In genomic region chr10:76701446-76701845, GRCm38 (mm10) we compare ENCODE assay signal across 23 mouse cellular contexts. TPM values are rescaled to one million over a fixed set of nuclear protein-coding genes. Genes with fewer than 3 reads are reported as not detected.
DNase-seq lines count a peak whose midpoint lies in the region; ATAC-seq and TF ChIP-seq lines count a peak whose summit lies in the region.
"Had no signal": no experiment of that assay in that cellular context is flagged by ENCODE, and none has a peak within 500 bp of the region (broad histone marks: within the 10 kb centered on the region; RNA-seq: fewer than 3 reads in every experiment).

No protein-coding gene starts in this region.

- H3K4me1 ChIP-seq in embryonic facial prominence, embryonic 13.5 days: peaks cover 32% of the 10 kb centered on the region
- H3K4me1 ChIP-seq in embryonic facial prominence, embryonic 10.5 days: peaks cover 6% of the 10 kb centered on the region
- no peaks in the 10 kb centered on the region for H3K4me1 ChIP-seq in kidney, embryonic 16.5 days (ENCODE audit: insufficient read depth, low read length)
- H3K4me1 ChIP-seq in lung, embryonic 15.5 days: no peaks in the 10 kb centered on the region
- H3K4me1 ChIP-seq in stomach, embryonic 15.5 days: no peaks in the 10 kb centered on the region
- no peaks in the 10 kb centered on the region for H3K4me1 ChIP-seq in stomach, postnatal 0 days (replicated peaks; ENCODE audit: control insufficient read depth, insufficient read depth)
- H3K4me1 ChIP-seq: forebrain, embryonic 12.5 days; forebrain, embryonic 15.5 days; hindbrain, embryonic 12.5 days; hindbrain, embryonic 15.5 days had no signal

- 69% methylated on average over 2 of the region's 2 CpGs for WGBS in embryonic facial prominence, embryonic 13.5 days
- 80% methylated on average over 2 of the region's 2 CpGs for WGBS in embryonic facial prominence, embryonic 10.5 days
- 53% methylated on average over 2 of the region's 2 CpGs for WGBS in kidney, embryonic 16.5 days
- 40% methylated on average over 2 of the region's 2 CpGs for WGBS in lung, embryonic 15.5 days
- WGBS in stomach, embryonic 15.5 days: 59% methylated on average over 2 of the region's 2 CpGs
- WGBS in stomach, postnatal 0 days: 65% methylated on average over 2 of the region's 2 CpGs

- no peak for ATAC-seq in embryonic facial prominence, embryonic 13.5 days (ENCODE audit: insufficient number of reproducible peaks, insufficient read depth, low FRiP score, low TSS enrichment, low read depth)
- ATAC-seq in kidney, embryonic 16.5 days (ENCODE audit: low FRiP score, low TSS enrichment): no peak
- no peak for ATAC-seq in lung, embryonic 15.5 days (ENCODE audit: borderline replicate concordance, extremely low read depth, low FRiP score, low TSS enrichment)
- ATAC-seq in stomach, embryonic 15.5 days (ENCODE audit: insufficient read depth, low FRiP score, low read depth): no peak
- no peak for ATAC-seq in stomach, postnatal 0 days (ENCODE audit: low FRiP score, low TSS enrichment)
- ATAC-seq: activated CD4-positive, CD25-positive, alpha-beta regulatory T cell, adult 4 months; forebrain, embryonic 15.5 days had no signal

- TF ChIP-seq EP300 in stomach, postnatal 0 days (optimal IDR thresholded peaks at IDR 0.05): no peak

- H3K4me3 ChIP-seq in embryonic facial prominence, embryonic 13.5 days: no peak overlapping the region
- H3K4me3 ChIP-seq in embryonic facial prominence, embryonic 10.5 days: no peak overlapping the region
- H3K4me3 ChIP-seq in kidney, embryonic 16.5 days (ENCODE audit: low read length): no peak overlapping the region
- no peak overlapping the region for H3K4me3 ChIP-seq in lung, embryonic 15.5 days
- H3K4me3 ChIP-seq in stomach, embryonic 15.5 days (replicated peaks): no peak overlapping the region
- H3K4me3 ChIP-seq in stomach, postnatal 0 days (ENCODE audit: low read depth, low read length): no peak overlapping the region
- H3K4me3 ChIP-seq: embryonic facial prominence, embryonic 12.5 days; erythroblast, embryonic 14.5 days; forebrain, embryonic 12.5 days; forebrain, embryonic 15.5 days; hindbrain, embryonic 12.5 days; hindbrain, embryonic 15.5 days had no signal

- no peak for TF ChIP-seq CTCF in stomach, postnatal 0 days (IDR thresholded peaks at IDR 0.05; ENCODE audit: low read depth)

- no peak overlapping the region for H3K9ac ChIP-seq in embryonic facial prominence, embryonic 13.5 days
- no peak overlapping the region for H3K9ac ChIP-seq in kidney, embryonic 16.5 days (replicated peaks; ENCODE audit: low read length)
- no peak overlapping the region for H3K9ac ChIP-seq in lung, embryonic 15.5 days
- H3K9ac ChIP-seq in stomach, embryonic 15.5 days: no peak overlapping the region
- H3K9ac ChIP-seq in stomach, postnatal 0 days (ENCODE audit: low read length): no peak overlapping the region
- H3K9ac ChIP-seq: embryonic facial prominence, embryonic 12.5 days; forebrain, embryonic 12.5 days; forebrain, embryonic 15.5 days; hindbrain, embryonic 12.5 days; hindbrain, embryonic 15.5 days had no signal

- peaks cover 5% of the 10 kb centered on the region; the same call in 1 of the 2 replicates for H3K9me3 ChIP-seq in embryonic facial prominence, embryonic 13.5 days
- H3K9me3 ChIP-seq in embryonic facial prominence, embryonic 10.5 days: no peaks in the 10 kb centered on the region
- no peaks in the 10 kb centered on the region for H3K9me3 ChIP-seq in kidney, embryonic 16.5 days (ENCODE audit: low read length)
- H3K9me3 ChIP-seq in lung, embryonic 15.5 days: no peaks in the 10 kb centered on the region
- no peaks in the 10 kb centered on the region for H3K9me3 ChIP-seq in stomach, embryonic 15.5 days
- H3K9me3 ChIP-seq in stomach, postnatal 0 days (ENCODE audit: control insufficient read depth, low read length): no peaks in the 10 kb centered on the region
- H3K9me3 ChIP-seq: forebrain, embryonic 12.5 days; forebrain, embryonic 15.5 days; hindbrain, embryonic 12.5 days; hindbrain, embryonic 15.5 days had no signal

- DNase-seq in embryonic facial prominence, embryonic 10.5 days (ENCODE audit: low spot score): no peak
- no peak for DNase-seq in kidney, adult 18-20 months
- no peak for DNase-seq in lung, postnatal 10 days
- no peak for DNase-seq in stomach, postnatal 0 days (ENCODE audit: low spot score)
- DNase-seq: adrenal gland, postnatal 10 days; adrenal gland, postnatal 36 days; cerebellum, adult 18-20 months; cerebellum, adult 9-10 months; cerebellum, postnatal 14 days; gastrocnemius, postnatal 10 days; heart, adult 11 months had no signal

- no peak overlapping the region for H3K4me2 ChIP-seq in embryonic facial prominence, embryonic 13.5 days
- no peak overlapping the region for H3K4me2 ChIP-seq in kidney, embryonic 16.5 days (replicated peaks; ENCODE audit: low read depth, low read length)
- no peak overlapping the region for H3K4me2 ChIP-seq in lung, embryonic 15.5 days
- H3K4me2 ChIP-seq in stomach, embryonic 15.5 days: no peak overlapping the region
- no peak overlapping the region for H3K4me2 ChIP-seq in stomach, postnatal 0 days (replicated peaks; ENCODE audit: low read depth)
- H3K4me2 ChIP-seq: embryonic facial prominence, embryonic 12.5 days; forebrain, embryonic 12.5 days; forebrain, embryonic 15.5 days; heart, embryonic 11.5 days; hindbrain, embryonic 12.5 days; hindbrain, embryonic 15.5 days had no signal

- H3K27me3 ChIP-seq in embryonic facial prominence, embryonic 13.5 days: no peaks in the 10 kb centered on the region
- H3K27me3 ChIP-seq in embryonic facial prominence, embryonic 10.5 days (replicated peaks; ENCODE audit: low read depth, poor library complexity, severe bottlenecking): no peaks in the 10 kb centered on the region
- no peaks in the 10 kb centered on the region for H3K27me3 ChIP-seq in kidney, embryonic 16.5 days (ENCODE audit: insufficient read depth, low read length)
- H3K27me3 ChIP-seq in lung, embryonic 15.5 days: no peaks in the 10 kb centered on the region
- H3K27me3 ChIP-seq in stomach, embryonic 15.5 days (replicated peaks): no peaks in the 10 kb centered on the region
- no peaks in the 10 kb centered on the region for H3K27me3 ChIP-seq in stomach, postnatal 0 days (ENCODE audit: control insufficient read depth, insufficient read depth, low read length)
- H3K27me3 ChIP-seq: embryonic facial prominence, embryonic 12.5 days; forebrain, embryonic 12.5 days; forebrain, embryonic 15.5 days; hindbrain, embryonic 12.5 days; hindbrain, embryonic 15.5 days had no signal

- 0 out of 2 replicates have a peak overlapping the region, but pooled peaks have one; percentile 18 for H3K27ac ChIP-seq in embryonic facial prominence, embryonic 13.5 days
- H3K27ac ChIP-seq in embryonic facial prominence, embryonic 10.5 days (replicated peaks): no peak overlapping the region
- H3K27ac ChIP-seq in kidney, embryonic 16.5 days (ENCODE audit: low read length): peak overlapping the region; percentile 11; the same call in 1 of the 2 replicates
- H3K27ac ChIP-seq in lung, embryonic 15.5 days: peak overlapping the region; percentile 48
- H3K27ac ChIP-seq in stomach, embryonic 15.5 days: peak overlapping the region; percentile 31; the same call in 1 of the 2 replicates
- H3K27ac ChIP-seq in stomach, postnatal 0 days (replicated peaks): no peak overlapping the region
- H3K27ac ChIP-seq: embryonic facial prominence, embryonic 12.5 days; forebrain, embryonic 12.5 days; forebrain, embryonic 15.5 days; hindbrain, embryonic 12.5 days; hindbrain, embryonic 15.5 days had no signal

- H3K36me3 ChIP-seq in embryonic facial prominence, embryonic 13.5 days: no peaks in the 10 kb centered on the region
- H3K36me3 ChIP-seq in embryonic facial prominence, embryonic 10.5 days (replicated peaks): no peaks in the 10 kb centered on the region
- H3K36me3 ChIP-seq in kidney, embryonic 16.5 days (ENCODE audit: insufficient read depth, low read length): no peaks in the 10 kb centered on the region
- H3K36me3 ChIP-seq in lung, embryonic 15.5 days: no peaks in the 10 kb centered on the region
- H3K36me3 ChIP-seq in stomach, embryonic 15.5 days: no peaks in the 10 kb centered on the region
- H3K36me3 ChIP-seq in stomach, postnatal 0 days (ENCODE audit: control insufficient read depth, insufficient read depth, low read length): no peaks in the 10 kb centered on the region
- H3K36me3 ChIP-seq: embryonic facial prominence, embryonic 12.5 days; forebrain, embryonic 12.5 days; forebrain, embryonic 15.5 days; hindbrain, embryonic 12.5 days; hindbrain, embryonic 15.5 days had no signal

RNA-seq across cellular contexts. Expression of gene Col6a1, which starts 24.5 kb away (rescaled TPM):
- polyA plus RNA-seq in embryonic facial prominence, embryonic 13.5 days (2015; fragmentation: Nextera tagmentation; extraction: Ambion mirVana): 174 and 175 TPM in 2 replicates
- 7.0 and 12.3 TPM in 2 replicates for polyA plus RNA-seq in embryonic facial prominence, embryonic 10.5 days (2016; fragmentation: Nextera tagmentation; extraction: Ambion mirVana)
- polyA plus RNA-seq in kidney, embryonic 16.5 days (2015; fragmentation: Nextera tagmentation; extraction: Ambion mirVana): 94.8 and 128 TPM in 2 replicates
- polyA plus RNA-seq in lung, embryonic 15.5 days (2015; fragmentation: Nextera tagmentation; extraction: Ambion mirVana): 284 and 300 TPM in 2 replicates
- polyA plus RNA-seq in stomach, embryonic 15.5 days (2015; fragmentation: Nextera tagmentation; extraction: Ambion mirVana): 326 and 336 TPM in 2 replicates
- polyA plus RNA-seq in stomach, postnatal 0 days (2015; fragmentation: Nextera tagmentation; extraction: Ambion mirVana): 169 and 175 TPM in 2 replicates
- polyA plus RNA-seq: activated CD4-positive, CD25-positive, alpha-beta regulatory T cell, adult 4 months; erythroblast, embryonic 14.5 days had no signal

Comparison
In these comparisons a context has a peak if more than half of its experiments do, and no peak if none do; other contexts are left out.
1. H3K27ac ChIP-seq: peak in embryonic facial prominence, embryonic 13.5 days (single experiment), kidney, embryonic 16.5 days (single experiment), lung, embryonic 15.5 days (single experiment) and stomach, embryonic 15.5 days (single experiment); none in embryonic facial prominence, embryonic 10.5 days (single experiment) and stomach, postnatal 0 days (single experiment).